Mouse (Mus musculus) embryonic facial prominence, embryonic 10.5 days (tissue): ENCODE results near the gene Nsd1. TPM values are rescaled to one million over a fixed set of nuclear protein-coding genes. Genes with fewer than 3 reads are reported as not detected.

Source experiments
- DNase-seq: peaks from one replicate; pipeline ENCODE4 v3.0.0-alpha.2; 2017; ENCODE audit warnings: low spot score
- H3K27ac ChIP-seq: fragments of 300-500 bp; sonication (generic); replicated peaks from 2 replicates; pipeline ENCODE4 v1.5.1; 2016; ENCODE audit warnings: mild to moderate bottlenecking
- H3K27me3 ChIP-seq: fragments of 300-500 bp; sonication (generic); replicated peaks from 2 replicates; pipeline ENCODE4 v1.6.1; 2016; ENCODE audit warnings: low read depth, mild to moderate bottlenecking; ENCODE audit not compliant: poor library complexity, severe bottlenecking
- H3K36me3 ChIP-seq: fragments of 300-500 bp; sonication (generic); replicated peaks from 2 replicates; pipeline ENCODE4 v1.6.1; 2016; ENCODE audit warnings: mild to moderate bottlenecking, moderate library complexity
- H3K4me1 ChIP-seq: fragments of 300-500 bp; sonication (generic); 2 replicates; pipeline ENCODE4 v1.6.1; 2016
- H3K4me3 ChIP-seq: fragments of 300-500 bp; sonication (generic); 2 replicates; pipeline ENCODE4 v1.5.1; 2016; ENCODE audit warnings: mild to moderate bottlenecking, moderate library complexity
- H3K9me3 ChIP-seq: fragments of 300-500 bp; sonication (generic); 2 replicates; pipeline ENCODE4 v1.6.1; 2016; ENCODE audit warnings: mild to moderate bottlenecking
- WGBS: fragments of 180-500 bp; shearing (Covaris S2); methylation state at CpG from one replicate; pipeline ENCODE4 v1.1.7; 2016; 5-methylcytosine and 5-hydroxymethylcytosine counted together
- polyA plus RNA-seq: library from polyadenylated mRNA; unstranded; fragments of >200 nt; fragmentation: Nextera tagmentation; extraction: Ambion mirVana; gene quantifications from 2 replicates; pipeline ENCODE4 v1.2.1, GENCODE M21; 2016

Gene Nsd1
- polyA plus RNA-seq, 1 experiment from 2014 or later = 71.9 TPM

GRCm38 (mm10) chr13:55224364-55224763 is 14.8 kb downstream of the Nsd1 start:
- Histone ChIP-seq H3K9me3 (no peaks in the 10 kb centered on the region), H3K36me3 (peaks cover 97% of the 10 kb centered on the region), H3K27ac (no peak overlapping the region), H3K4me3 (no peak overlapping the region), H3K27me3 (no peaks in the 10 kb centered on the region), H3K4me1 (no peaks in the 10 kb centered on the region)
- DNase-seq = no peak
- whole genome bisulfite sequencing = 94% methylated on average over 3 of the region's 3 CpGs

GRCm38 (mm10) chr13:55230701-55231100 is 21.1 kb downstream of the Nsd1 start:
- WGBS = 92% methylated on average over 1 of the region's 1 CpGs
- DNase-seq = no peak

DNA sequence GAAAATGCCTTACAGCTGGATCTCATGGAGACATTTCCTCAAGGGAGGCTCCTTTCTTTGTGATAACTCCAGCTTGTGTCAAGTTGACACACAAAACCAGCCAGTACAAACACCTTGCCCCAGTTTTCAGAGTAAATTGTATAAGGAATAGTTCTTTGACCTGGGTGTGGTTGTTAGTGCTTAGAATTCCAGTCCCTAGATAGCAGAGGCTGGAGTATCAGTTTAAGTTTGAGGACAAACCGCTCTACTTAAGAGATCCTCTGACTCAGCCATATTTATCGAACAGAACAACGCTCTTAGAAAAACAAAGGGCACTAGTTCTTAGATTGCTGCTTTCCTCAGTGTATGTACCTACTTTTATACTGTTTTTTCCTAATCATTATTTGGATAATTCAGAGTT is 33.6 kb downstream of the Nsd1 start:
- H3K36me3 ChIP-seq = peaks cover 100% of the 10 kb centered on the region
- H3K27ac ChIP-seq = no peak overlapping the region
- no peaks in the 10 kb centered on the region for H3K9me3 ChIP-seq
- no peak overlapping the region for H3K4me3 ChIP-seq
- WGBS = 92% methylated on average over 3 of the region's 3 CpGs
- DNase-seq = no peak
- H3K4me1 ChIP-seq = no peaks in the 10 kb centered on the region
- no peaks in the 10 kb centered on the region for H3K27me3 ChIP-seq

More at GRCm38 (mm10) chr13:55230701-55231100, 21.1 kb downstream of the Nsd1 start:
- Histone ChIP-seq H3K9me3 (no peaks in the 10 kb centered on the region), H3K4me3 (no peak overlapping the region), H3K27me3 (no peaks in the 10 kb centered on the region), H3K27ac (no peak overlapping the region), H3K36me3 (peaks cover 98% of the 10 kb centered on the region), H3K4me1 (no peaks in the 10 kb centered on the region)

GRCm38 (mm10) chr13:55247293-55248030 is 37.9 kb downstream of the Nsd1 start:
- no peak overlapping the region for H3K27ac ChIP-seq
- H3K27me3 ChIP-seq = no peaks in the 10 kb centered on the region
- WGBS = 88% methylated on average over 17 of the region's 17 CpGs
- DNase-seq = no peak
- H3K4me3 ChIP-seq = no peak overlapping the region
- no peaks in the 10 kb centered on the region for H3K4me1 ChIP-seq
- H3K9me3 ChIP-seq = no peaks in the 10 kb centered on the region
- peaks cover 98% of the 10 kb centered on the region for H3K36me3 ChIP-seq

- no peak for DNase-seq
- Histone ChIP-seq H3K4me3 (no peak overlapping the region), H3K36me3 (peaks cover 90% of the 10 kb centered on the region), H3K9me3 (no peaks in the 10 kb centered on the region), H3K27ac (no peak overlapping the region), H3K4me1 (no peaks in the 10 kb centered on the region), H3K27me3 (no peaks in the 10 kb centered on the region)
- 93% methylated on average over 4 of the region's 4 CpGs for WGBS
These were observed 39.7 kb downstream of the Nsd1 start for GRCm38 (mm10) chr13:55249246-55249645.

- H3K27me3 ChIP-seq = no peaks in the 10 kb centered on the region
- H3K27ac ChIP-seq = no peak overlapping the region
- H3K36me3 ChIP-seq = peaks cover 86% of the 10 kb centered on the region
- H3K9me3 ChIP-seq = no peaks in the 10 kb centered on the region
- H3K4me3 ChIP-seq = no peak overlapping the region
- WGBS = 89% methylated on average over 4 of the region's 4 CpGs
- H3K4me1 ChIP-seq = no peaks in the 10 kb centered on the region
- DNase-seq = no peak
These were observed 43.2 kb downstream of the Nsd1 start for GRCm38 (mm10) chr13:55252820-55253219.

DNA sequence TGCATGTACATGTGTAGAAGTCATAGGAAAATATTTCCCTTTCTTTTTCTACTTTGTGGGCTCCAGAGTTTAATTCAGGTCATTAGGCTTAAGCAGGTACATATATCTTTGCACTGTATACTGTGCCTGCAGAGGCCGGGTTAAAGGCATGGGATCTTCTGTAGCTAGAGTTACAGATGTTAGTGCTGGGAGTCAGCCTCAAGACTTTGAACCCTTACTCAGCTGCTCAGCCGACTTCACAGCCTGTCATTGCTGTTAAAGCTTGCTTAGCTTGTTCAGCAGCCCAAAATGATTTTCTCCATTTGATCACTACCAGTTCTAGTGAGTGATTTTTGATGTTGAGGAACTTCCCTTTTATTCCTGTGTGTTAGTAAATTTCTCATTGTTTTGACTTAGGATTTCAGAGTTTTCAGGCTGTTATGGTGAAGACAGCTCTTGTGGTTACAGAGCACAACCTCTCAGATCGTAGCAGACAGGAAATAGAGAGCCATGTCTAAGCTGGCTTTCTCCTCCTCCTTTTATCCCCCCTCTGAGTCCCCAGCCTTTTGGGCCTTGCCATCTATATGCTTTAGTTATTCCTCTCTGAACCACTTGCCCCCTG is 45.6 kb downstream of the Nsd1 start:
- Histone ChIP-seq H3K27ac (no peak overlapping the region), H3K9me3 (no peaks in the 10 kb centered on the region), H3K4me3 (no peak overlapping the region), H3K36me3 (peaks cover 83% of the 10 kb centered on the region), H3K4me1 (no peaks in the 10 kb centered on the region), H3K27me3 (no peaks in the 10 kb centered on the region)
- 79% methylated on average over 3 of the region's 3 CpGs for WGBS
- no peak for DNase-seq

DNA sequence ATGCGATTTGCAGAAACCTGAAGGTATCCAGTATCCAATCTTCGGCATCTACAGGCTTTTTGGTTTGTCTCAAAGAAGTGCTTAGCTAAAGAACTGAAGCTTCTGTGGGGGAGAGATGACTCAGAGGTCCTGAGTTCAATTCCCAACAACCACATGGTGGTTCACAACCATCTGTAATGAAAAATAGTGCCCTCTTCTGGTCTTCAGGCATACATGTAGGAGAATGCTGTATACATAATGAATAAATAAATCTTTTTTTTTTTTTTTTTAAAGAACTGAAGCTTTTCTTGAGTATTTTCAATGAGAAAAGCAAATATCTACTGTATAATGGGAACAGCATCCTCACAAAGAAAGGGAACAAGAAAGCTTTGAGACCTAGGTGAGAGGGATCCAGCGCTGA is 49.1 kb downstream of the Nsd1 start:
- H3K4me3 ChIP-seq = no peak overlapping the region
- no peak overlapping the region for H3K27ac ChIP-seq
- no peaks in the 10 kb centered on the region for H3K4me1 ChIP-seq
- H3K27me3 ChIP-seq = no peaks in the 10 kb centered on the region
- 97% methylated on average over 3 of the region's 3 CpGs for WGBS
- peaks cover 87% of the 10 kb centered on the region for H3K36me3 ChIP-seq
- no peaks in the 10 kb centered on the region for H3K9me3 ChIP-seq
- DNase-seq = no peak

GRCm38 (mm10) chr13:55261521-55261920 is 51.9 kb downstream of the Nsd1 start:
- H3K27ac ChIP-seq = no peak overlapping the region
- H3K4me1 ChIP-seq = no peaks in the 10 kb centered on the region
- H3K27me3 ChIP-seq = no peaks in the 10 kb centered on the region
- no peaks in the 10 kb centered on the region; the same call in 1 of the 2 replicates for H3K9me3 ChIP-seq
- H3K4me3 ChIP-seq = no peak overlapping the region
- H3K36me3 ChIP-seq = peaks cover 92% of the 10 kb centered on the region
- DNase-seq = no peak
- WGBS = 95% methylated on average over 8 of the region's 8 CpGs

GRCm38 (mm10) chr13:55262096-55262495 is 52.5 kb downstream of the Nsd1 start:
- H3K4me1 ChIP-seq = no peaks in the 10 kb centered on the region
- H3K36me3 ChIP-seq = peaks cover 86% of the 10 kb centered on the region
- no peaks in the 10 kb centered on the region; the same call in 1 of the 2 replicates for H3K9me3 ChIP-seq
- H3K27me3 ChIP-seq = no peaks in the 10 kb centered on the region
- no peak for DNase-seq
- H3K4me3 ChIP-seq = no peak overlapping the region
- no peak overlapping the region for H3K27ac ChIP-seq

- Histone ChIP-seq H3K27me3 (no peaks in the 10 kb centered on the region), H3K9me3 (no peaks in the 10 kb centered on the region), H3K27ac (no peak overlapping the region), H3K36me3 (peaks cover 92% of the 10 kb centered on the region), H3K4me1 (no peaks in the 10 kb centered on the region), H3K4me3 (no peak overlapping the region)
- WGBS = 81% methylated on average over 5 of the region's 5 CpGs
- DNase-seq = peak; percentile 37
These were observed 67.6 kb downstream of the Nsd1 start for GRCm38 (mm10) chr13:55277203-55277602.

- no peak for DNase-seq
- peaks cover 92% of the 10 kb centered on the region for H3K36me3 ChIP-seq
These were observed 68.1 kb downstream of the Nsd1 start for GRCm38 (mm10) chr13:55277646-55278045.

GRCm38 (mm10) chr13:55288854-55289253 is 79.3 kb downstream of the Nsd1 start:
- 82% methylated on average over 3 of the region's 3 CpGs for WGBS
- Histone ChIP-seq H3K27ac (no peak overlapping the region), H3K9me3 (no peaks in the 10 kb centered on the region), H3K4me3 (no peak overlapping the region), H3K27me3 (no peaks in the 10 kb centered on the region), H3K36me3 (peaks cover 92% of the 10 kb centered on the region), H3K4me1 (no peaks in the 10 kb centered on the region)
- no peak for DNase-seq

More at GRCm38 (mm10) chr13:55277646-55278045, 68.1 kb downstream of the Nsd1 start:
- no peaks in the 10 kb centered on the region for H3K27me3 ChIP-seq
- H3K4me1 ChIP-seq = no peaks in the 10 kb centered on the region
- 94% methylated on average over 5 of the region's 5 CpGs for WGBS
- no peak overlapping the region for H3K4me3 ChIP-seq
- no peak overlapping the region for H3K27ac ChIP-seq
- no peaks in the 10 kb centered on the region for H3K9me3 ChIP-seq
